Mouse (Mus musculus) G1E (cell line): ENCODE results near the gene Dusp6.

Experiments
- CTCF ChIP-seq: IDR thresholded peaks from 2 replicates; pipeline ENCODE4 v1.5.1; 2012; ENCODE audit warnings: low read depth, low read length, inconsistent platforms, mixed read lengths
- GATA1 ChIP-seq: IDR thresholded peaks from 2 replicates; pipeline ENCODE4 v1.6.1; 2012; ENCODE audit warnings: borderline replicate concordance, low read length, inconsistent platforms, mixed read lengths
- POLR2AphosphoS5 ChIP-seq: IDR thresholded peaks from 2 replicates; pipeline ENCODE4 v1.6.1; 2012; ENCODE audit warnings: low read depth, low read length, inconsistent platforms; ENCODE audit not compliant: insufficient replicate concordance
- TAL1 ChIP-seq: conservative IDR thresholded peaks from 2 replicates; pipeline ENCODE4 v1.6.1; 2012; ENCODE audit warnings: low read depth, low read length, inconsistent platforms, mixed read lengths

DNA sequence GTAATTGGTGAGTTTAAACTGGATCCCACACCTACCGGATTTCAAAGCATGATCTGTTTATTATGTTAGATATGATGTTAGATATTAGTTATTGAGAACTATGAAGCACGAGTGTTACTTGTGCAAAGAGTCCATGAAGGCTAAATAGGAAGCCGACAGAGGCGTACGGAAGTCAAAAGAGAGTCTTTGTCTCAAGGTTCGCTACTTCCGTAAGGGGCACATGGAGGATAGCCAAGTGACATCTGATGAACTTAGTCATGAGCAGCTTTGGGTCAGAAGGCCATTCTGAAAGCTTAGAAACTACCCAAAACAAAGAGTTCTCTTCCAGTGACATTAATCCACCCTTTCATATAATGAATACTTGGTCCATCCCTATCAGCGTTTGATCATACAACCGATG lies 27.9 kb upstream of the Dusp6 start:
- TF ChIP-seq CTCF (no peak), POLR2AphosphoS5 (no peak), GATA1 (no peak), TAL1 (no peak)
